Mouse (Mus musculus) ES-Bruce4 (cell line): ENCODE results near the gene Trrap. TPM values are rescaled to one million over a fixed set of nuclear protein-coding genes. Genes with fewer than 3 reads are reported as not detected.

ENCODE experiments used
- H3K27ac ChIP-seq: 2 replicates; pipeline ENCODE4 v1.5.1; 2012; ENCODE audit warnings: low read length, inconsistent platforms; ENCODE audit not compliant: insufficient read depth
- H3K27me3 ChIP-seq: 2 replicates; pipeline ENCODE4 v1.6.1; 2012; ENCODE audit warnings: mild to moderate bottlenecking, low read length, inconsistent platforms; ENCODE audit not compliant: control insufficient read depth, poor library complexity, insufficient read depth, severe bottlenecking
- H3K36me3 ChIP-seq: 2 replicates; pipeline ENCODE4 v1.6.1; 2012; ENCODE audit warnings: inconsistent platforms, mild to moderate bottlenecking, low read length, moderate library complexity; ENCODE audit not compliant: control insufficient read depth, poor library complexity, insufficient read depth, severe bottlenecking
- H3K4me1 ChIP-seq: one replicate; pipeline ENCODE4 v1.8.1; 2011; ENCODE audit warnings: low read length; ENCODE audit not compliant: control insufficient read depth, insufficient read depth
- H3K4me3 ChIP-seq: 2 replicates; pipeline ENCODE4 v1.5.1; 2011; ENCODE audit warnings: low read depth, mild to moderate bottlenecking, low read length
- H3K9ac ChIP-seq: 2 replicates; pipeline ENCODE4 v1.6.1; 2012; ENCODE audit warnings: low read depth, mild to moderate bottlenecking, inconsistent platforms; ENCODE audit not compliant: poor library complexity, severe bottlenecking
- H3K9me3 ChIP-seq: replicated peaks from 2 replicates; pipeline ENCODE4 v1.6.1; 2012; ENCODE audit warnings: mild to moderate bottlenecking, low read length, inconsistent platforms; ENCODE audit not compliant: control insufficient read depth, poor library complexity, insufficient read depth, severe bottlenecking
- CTCF ChIP-seq: IDR thresholded peaks from one replicate; pipeline ENCODE4 v1.8.1; 2011; ENCODE audit warnings: low read depth, low read length
- EP300 ChIP-seq: IDR thresholded peaks from 2 replicates; pipeline ENCODE4 v1.6.1; 2011; ENCODE audit warnings: low read depth, low read length; ENCODE audit not compliant: insufficient read depth
- POLR2A ChIP-seq: IDR thresholded peaks from one replicate; pipeline ENCODE4 v1.8.1; 2011; ENCODE audit warnings: low read length; ENCODE audit not compliant: insufficient read depth
- polyA plus RNA-seq: library from polyadenylated mRNA; stranded (reverse); fragments of >200 nt; gene quantifications from 2 replicates; pipeline ENCODE4 v1.2.4, GENCODE M21; 2011; ENCODE audit warnings: low read depth; ENCODE audit not compliant: missing spikeins, insufficient read depth, insufficient read length

Gene Trrap
- polyA plus RNA-seq, 1 experiment = 106 TPM

- Histone ChIP-seq H3K27ac (no peak overlapping the region), H3K9ac (no peak overlapping the region), H3K9me3 (no peaks in the 10 kb centered on the region), H3K4me3 (no peak overlapping the region), H3K36me3 (peaks cover 26% of the 10 kb centered on the region), H3K4me1 (no peaks in the 10 kb centered on the region), H3K27me3 (no peaks in the 10 kb centered on the region)
- TF ChIP-seq CTCF (peak; percentile 97), EP300 (no peak), POLR2A (no peak)
These were observed 27.2 kb downstream of the Trrap start for GRCm38 (mm10) chr5:144794687-144795086.

- Histone ChIP-seq H3K9me3 (no peaks in the 10 kb centered on the region), H3K27ac (no peak overlapping the region), H3K4me1 (no peaks in the 10 kb centered on the region), H3K9ac (no peak overlapping the region), H3K36me3 (peaks cover 23% of the 10 kb centered on the region), H3K27me3 (no peaks in the 10 kb centered on the region), H3K4me3 (no peak overlapping the region)
- TF ChIP-seq EP300 (no peak), CTCF (no peak), POLR2A (no peak)
These were observed 29.6 kb downstream of the Trrap start for GRCm38 (mm10) chr5:144797116-144797515.

- no peak overlapping the region for H3K27ac ChIP-seq
- TF ChIP-seq CTCF (no peak), EP300 (no peak), POLR2A (no peak)
These were observed 35.5 kb downstream of the Trrap start for GRCm38 (mm10) chr5:144803066-144803465.

GRCm38 (mm10) chr5:144804181-144804580, 36.6 kb downstream of the Trrap start:
- Histone ChIP-seq H3K27me3 (no peaks in the 10 kb centered on the region), H3K4me3 (no peak overlapping the region), H3K36me3 (peaks cover 24% of the 10 kb centered on the region), H3K9me3 (no peaks in the 10 kb centered on the region), H3K9ac (no peak overlapping the region), H3K27ac (no peak overlapping the region), H3K4me1 (no peaks in the 10 kb centered on the region)
- TF ChIP-seq EP300 = no peak
- no peak for TF ChIP-seq POLR2A
- TF ChIP-seq CTCF = no peak

More at GRCm38 (mm10) chr5:144803066-144803465, 35.5 kb downstream of the Trrap start:
- Histone ChIP-seq H3K9me3 (no peaks in the 10 kb centered on the region), H3K4me3 (no peak overlapping the region), H3K36me3 (peaks cover 27% of the 10 kb centered on the region), H3K27me3 (no peaks in the 10 kb centered on the region), H3K9ac (no peak overlapping the region), H3K4me1 (no peaks in the 10 kb centered on the region)

GRCm38 (mm10) chr5:144806931-144807330, 39.4 kb downstream of the Trrap start:
- no peak overlapping the region for H3K9ac ChIP-seq
- H3K27me3 ChIP-seq = no peaks in the 10 kb centered on the region
- TF ChIP-seq CTCF = no peak
- no peak for TF ChIP-seq POLR2A
- no peak for TF ChIP-seq EP300
- no peaks in the 10 kb centered on the region for H3K4me1 ChIP-seq
- H3K9me3 ChIP-seq = no peaks in the 10 kb centered on the region
- H3K4me3 ChIP-seq = no peak overlapping the region
- peaks cover 16% of the 10 kb centered on the region for H3K36me3 ChIP-seq
- no peak overlapping the region for H3K27ac ChIP-seq

- Histone ChIP-seq H3K9ac (no peak overlapping the region), H3K4me3 (no peak overlapping the region), H3K27ac (no peak overlapping the region), H3K9me3 (no peaks in the 10 kb centered on the region), H3K27me3 (no peaks in the 10 kb centered on the region), H3K36me3 (peaks cover 33% of the 10 kb centered on the region), H3K4me1 (no peaks in the 10 kb centered on the region)
- TF ChIP-seq POLR2A (no peak), CTCF (no peak), EP300 (no peak)
These were observed 61.0 kb downstream of the Trrap start for GRCm38 (mm10) chr5:144828365-144829102.
